Mouse (Mus musculus): ENCODE data around the gene Eps15l1. TPM values are rescaled to one million over a fixed set of nuclear protein-coding genes. Genes with fewer than 3 reads are reported as not detected.

The Eps15l1 gene
- polyA plus RNA-seq, 1 experiment from 2014 or later, result 68.2 TPM

DNA sequence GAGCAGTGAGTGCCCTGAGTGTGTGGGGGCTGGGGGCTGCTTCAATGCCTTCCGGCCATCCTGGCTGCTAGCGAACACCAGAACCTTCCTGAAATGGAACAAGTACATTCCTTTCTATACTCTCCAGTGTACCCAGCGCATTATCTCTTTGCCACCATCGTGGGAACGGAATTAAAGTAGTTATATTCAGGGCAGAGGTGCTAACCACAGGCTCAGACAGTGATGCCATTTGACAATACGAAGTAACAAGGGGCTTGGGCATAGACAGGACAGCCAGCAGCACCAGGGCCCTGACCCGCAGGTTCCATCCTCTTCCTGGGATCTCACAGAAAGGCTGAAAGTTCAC lies 67.6 kb downstream of the Eps15l1 start:
- H3K36me3 ChIP-seq (ENCODE audit: control insufficient read depth, insufficient read depth, low read length), result peaks cover 34% of the 10 kb centered on the region
- H3K4me3 ChIP-seq (ENCODE audit: low read depth, low read length), result no peak overlapping the region
- no peaks in the 10 kb centered on the region for H3K27me3 ChIP-seq (ENCODE audit: control insufficient read depth, insufficient read depth, low read length)
- no peak overlapping the region for H3K27ac ChIP-seq (ENCODE audit: low read length)
- H3K4me2 ChIP-seq (replicated peaks; ENCODE audit: low read depth, low read length), result no peak overlapping the region
- no peak overlapping the region for H3K9ac ChIP-seq (replicated peaks; ENCODE audit: low read depth, low read length)
- WGBS, result 78% methylated on average over 7 of the region's 7 CpGs
- no peaks in the 10 kb centered on the region for H3K4me1 ChIP-seq (ENCODE audit: control insufficient read depth, insufficient read depth, low read length)
- ATAC-seq (ENCODE audit: insufficient number of reproducible peaks, insufficient read depth, low FRiP score, low read depth), result no peak
- no peaks in the 10 kb centered on the region for H3K9me3 ChIP-seq (ENCODE audit: control insufficient read depth, low read depth, low read length)

- H3K4me2 ChIP-seq (replicated peaks; ENCODE audit: low read depth, low read length), result no peak overlapping the region
- WGBS, result 76% methylated on average over 8 of the region's 8 CpGs
- no peaks in the 10 kb centered on the region for H3K4me1 ChIP-seq (ENCODE audit: control insufficient read depth, insufficient read depth, low read length)
- no peak overlapping the region for H3K4me3 ChIP-seq (ENCODE audit: low read depth, low read length)
- H3K36me3 ChIP-seq (ENCODE audit: control insufficient read depth, insufficient read depth, low read length), result peaks cover 29% of the 10 kb centered on the region
- no peaks in the 10 kb centered on the region for H3K9me3 ChIP-seq (ENCODE audit: control insufficient read depth, low read depth, low read length)
- no peak overlapping the region for H3K27ac ChIP-seq (ENCODE audit: low read length)
- ATAC-seq (ENCODE audit: insufficient number of reproducible peaks, insufficient read depth, low FRiP score, low read depth), result no peak
- no peak overlapping the region for H3K9ac ChIP-seq (replicated peaks; ENCODE audit: low read depth, low read length)
- H3K27me3 ChIP-seq (ENCODE audit: control insufficient read depth, insufficient read depth, low read length), result no peaks in the 10 kb centered on the region
These were observed 68.1 kb downstream of the Eps15l1 start for GRCm38 (mm10) chr8:72352951-72353699.

DNA sequence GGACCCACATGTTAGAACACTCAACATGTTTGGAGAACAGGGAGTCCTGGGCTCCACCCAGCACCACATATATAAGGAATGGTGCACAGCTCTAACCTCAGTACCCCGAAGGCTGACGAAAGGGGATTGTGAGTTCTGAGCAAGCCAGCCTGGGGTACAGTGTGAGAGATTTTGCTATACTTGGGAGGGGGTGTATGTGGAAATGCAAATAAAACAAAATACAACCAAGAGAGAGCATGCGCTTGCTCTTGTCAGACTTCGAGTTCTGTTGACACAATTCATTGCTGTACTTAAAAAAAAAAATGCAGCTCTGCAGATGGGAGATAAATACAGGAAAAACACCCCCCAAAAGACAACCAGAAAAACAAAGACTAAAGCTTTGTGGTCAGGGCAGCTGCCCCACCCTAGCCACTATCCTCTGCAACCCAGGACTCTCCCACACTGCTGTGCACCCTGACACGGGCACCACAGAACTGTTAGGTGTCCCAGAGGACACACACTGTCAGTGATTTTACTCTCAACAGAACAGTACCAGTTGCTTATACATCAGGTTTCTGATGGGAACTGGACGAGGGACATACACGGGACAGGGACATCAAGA lies 69.8 kb downstream of the Eps15l1 start:
- Histone ChIP-seq H3K4me2 (replicated peaks; ENCODE audit: low read depth, low read length) (no peak overlapping the region), H3K4me3 (ENCODE audit: low read depth, low read length) (no peak overlapping the region), H3K9me3 (ENCODE audit: control insufficient read depth, low read depth, low read length) (no peaks in the 10 kb centered on the region), H3K9ac (replicated peaks; ENCODE audit: low read depth, low read length) (no peak overlapping the region), H3K4me1 (ENCODE audit: control insufficient read depth, insufficient read depth, low read length) (no peaks in the 10 kb centered on the region), H3K27me3 (ENCODE audit: control insufficient read depth, insufficient read depth, low read length) (no peaks in the 10 kb centered on the region), H3K27ac (ENCODE audit: low read length) (no peak overlapping the region), H3K36me3 (ENCODE audit: control insufficient read depth, insufficient read depth, low read length) (peaks cover 12% of the 10 kb centered on the region)
- WGBS, result 88% methylated on average over 7 of the region's 7 CpGs
- no peak for ATAC-seq (ENCODE audit: insufficient number of reproducible peaks, insufficient read depth, low FRiP score, low read depth)

- Histone ChIP-seq H3K9me3 (ENCODE audit: control insufficient read depth, low read depth, low read length) (no peaks in the 10 kb centered on the region), H3K9ac (replicated peaks; ENCODE audit: low read depth, low read length) (no peak overlapping the region), H3K4me1 (ENCODE audit: control insufficient read depth, insufficient read depth, low read length) (no peaks in the 10 kb centered on the region), H3K27me3 (ENCODE audit: control insufficient read depth, insufficient read depth, low read length) (no peaks in the 10 kb centered on the region), H3K27ac (ENCODE audit: low read length) (no peak overlapping the region), H3K36me3 (ENCODE audit: control insufficient read depth, insufficient read depth, low read length) (peaks cover 5% of the 10 kb centered on the region), H3K4me2 (replicated peaks; ENCODE audit: low read depth, low read length) (no peak overlapping the region), H3K4me3 (ENCODE audit: low read depth, low read length) (no peak overlapping the region)
- WGBS, result 86% methylated on average over 8 of the region's 8 CpGs
- no peak for ATAC-seq (ENCODE audit: insufficient number of reproducible peaks, insufficient read depth, low FRiP score, low read depth)
These were observed 70.5 kb downstream of the Eps15l1 start for GRCm38 (mm10) chr8:72350727-72351126.

DNA sequence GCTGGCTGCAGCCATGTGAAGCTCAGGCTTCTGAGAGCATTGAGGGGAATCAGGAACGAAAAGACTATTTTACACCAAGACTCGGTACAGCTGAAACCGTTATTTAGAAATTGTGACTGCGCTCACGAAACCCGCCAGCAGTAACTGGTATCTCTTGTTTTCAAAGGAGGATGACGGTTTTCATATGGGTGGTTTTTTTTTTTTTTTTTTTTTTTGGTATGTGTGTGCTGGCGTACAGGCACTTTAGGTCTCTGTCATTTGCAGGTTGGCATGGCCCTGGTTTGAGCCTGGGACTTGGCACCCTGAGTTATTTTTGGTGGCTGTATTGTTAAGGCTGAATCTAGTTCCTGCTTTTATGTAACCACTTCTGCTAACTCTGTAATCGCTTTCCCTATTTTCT lies 71.4 kb downstream of the Eps15l1 start:
- 92% methylated on average over 9 of the region's 9 CpGs for WGBS
- H3K4me1 ChIP-seq (ENCODE audit: control insufficient read depth, insufficient read depth, low read length), result no peaks in the 10 kb centered on the region
- no peak for ATAC-seq (ENCODE audit: insufficient number of reproducible peaks, insufficient read depth, low FRiP score, low read depth)

GRCm38 (mm10) chr8:72348956-72349355 lies 72.3 kb downstream of the Eps15l1 start:
- peaks cover 5% of the 10 kb centered on the region for H3K36me3 ChIP-seq (ENCODE audit: control insufficient read depth, insufficient read depth, low read length)
- ATAC-seq (ENCODE audit: insufficient number of reproducible peaks, insufficient read depth, low FRiP score, low read depth), result no peak
- WGBS, result 73% methylated on average over 1 of the region's 1 CpGs

More for the DNA sequence above, 71.4 kb downstream of the Eps15l1 start:
- H3K4me3 ChIP-seq (ENCODE audit: low read depth, low read length), result no peak overlapping the region
- H3K9me3 ChIP-seq (ENCODE audit: control insufficient read depth, low read depth, low read length), result no peaks in the 10 kb centered on the region
- H3K27ac ChIP-seq (ENCODE audit: low read length), result no peak overlapping the region
- no peak overlapping the region for H3K9ac ChIP-seq (replicated peaks; ENCODE audit: low read depth, low read length)
- H3K27me3 ChIP-seq (ENCODE audit: control insufficient read depth, insufficient read depth, low read length), result no peaks in the 10 kb centered on the region
- H3K4me2 ChIP-seq (replicated peaks; ENCODE audit: low read depth, low read length), result no peak overlapping the region
- H3K36me3 ChIP-seq (ENCODE audit: control insufficient read depth, insufficient read depth, low read length), result peaks cover 4% of the 10 kb centered on the region

DNA sequence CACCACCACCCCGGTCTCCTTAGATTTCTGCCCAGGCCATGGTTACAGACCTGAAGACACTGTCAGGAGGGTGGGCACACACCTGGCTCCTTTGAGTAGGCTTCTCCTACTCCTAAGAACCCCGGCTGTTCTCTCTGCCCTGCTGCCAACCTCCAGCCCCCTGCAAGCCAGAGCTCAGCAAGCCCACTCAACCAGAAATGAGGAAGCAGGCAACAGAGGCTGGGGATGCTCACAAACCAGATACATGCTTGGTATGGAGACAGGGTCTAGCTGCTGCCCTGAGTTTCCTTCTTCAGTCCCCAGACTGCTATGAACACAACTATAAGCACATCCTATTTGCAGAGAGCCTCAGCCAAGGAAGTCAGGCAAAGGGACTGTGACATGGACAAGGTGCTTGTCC lies 73.1 kb downstream of the Eps15l1 start:
- Histone ChIP-seq H3K27me3 (ENCODE audit: control insufficient read depth, insufficient read depth, low read length) (no peaks in the 10 kb centered on the region), H3K4me3 (ENCODE audit: low read depth, low read length) (no peak overlapping the region), H3K9ac (replicated peaks; ENCODE audit: low read depth, low read length) (no peak overlapping the region), H3K36me3 (ENCODE audit: control insufficient read depth, insufficient read depth, low read length) (peaks cover 9% of the 10 kb centered on the region), H3K4me1 (ENCODE audit: control insufficient read depth, insufficient read depth, low read length) (no peaks in the 10 kb centered on the region), H3K27ac (ENCODE audit: low read length) (no peak overlapping the region), H3K4me2 (replicated peaks; ENCODE audit: low read depth, low read length) (no peak overlapping the region), H3K9me3 (ENCODE audit: control insufficient read depth, low read depth, low read length) (no peaks in the 10 kb centered on the region)
- no peak for ATAC-seq (ENCODE audit: insufficient number of reproducible peaks, insufficient read depth, low FRiP score, low read depth)
- WGBS, result 93% methylated on average over 2 of the region's 2 CpGs

More at GRCm38 (mm10) chr8:72348956-72349355, 72.3 kb downstream of the Eps15l1 start:
- Histone ChIP-seq H3K9ac (replicated peaks; ENCODE audit: low read depth, low read length) (no peak overlapping the region), H3K4me2 (replicated peaks; ENCODE audit: low read depth, low read length) (no peak overlapping the region), H3K9me3 (ENCODE audit: control insufficient read depth, low read depth, low read length) (no peaks in the 10 kb centered on the region), H3K4me1 (ENCODE audit: control insufficient read depth, insufficient read depth, low read length) (no peaks in the 10 kb centered on the region), H3K4me3 (ENCODE audit: low read depth, low read length) (no peak overlapping the region), H3K27me3 (ENCODE audit: control insufficient read depth, insufficient read depth, low read length) (no peaks in the 10 kb centered on the region), H3K27ac (ENCODE audit: low read length) (no peak overlapping the region)

- WGBS, result 88% methylated on average over 1 of the region's 1 CpGs
- Histone ChIP-seq H3K27ac (ENCODE audit: low read length) (no peak overlapping the region), H3K27me3 (ENCODE audit: control insufficient read depth, insufficient read depth, low read length) (no peaks in the 10 kb centered on the region), H3K9ac (replicated peaks; ENCODE audit: low read depth, low read length) (no peak overlapping the region), H3K4me2 (replicated peaks; ENCODE audit: low read depth, low read length) (no peak overlapping the region), H3K4me1 (ENCODE audit: control insufficient read depth, insufficient read depth, low read length) (no peaks in the 10 kb centered on the region), H3K4me3 (ENCODE audit: low read depth, low read length) (no peak overlapping the region), H3K9me3 (ENCODE audit: control insufficient read depth, low read depth, low read length) (no peaks in the 10 kb centered on the region), H3K36me3 (ENCODE audit: control insufficient read depth, insufficient read depth, low read length) (peaks cover 12% of the 10 kb centered on the region; the same call in 1 of the 2 replicates)
- no peak for ATAC-seq (ENCODE audit: insufficient number of reproducible peaks, insufficient read depth, low FRiP score, low read depth)
These were observed 73.7 kb downstream of the Eps15l1 start for GRCm38 (mm10) chr8:72347553-72347952.

Data from stomach, embryonic 14.5 days (tissue).